21 mouse cellular contexts compared by ENCODE assay signal in the genomic region with DNA sequence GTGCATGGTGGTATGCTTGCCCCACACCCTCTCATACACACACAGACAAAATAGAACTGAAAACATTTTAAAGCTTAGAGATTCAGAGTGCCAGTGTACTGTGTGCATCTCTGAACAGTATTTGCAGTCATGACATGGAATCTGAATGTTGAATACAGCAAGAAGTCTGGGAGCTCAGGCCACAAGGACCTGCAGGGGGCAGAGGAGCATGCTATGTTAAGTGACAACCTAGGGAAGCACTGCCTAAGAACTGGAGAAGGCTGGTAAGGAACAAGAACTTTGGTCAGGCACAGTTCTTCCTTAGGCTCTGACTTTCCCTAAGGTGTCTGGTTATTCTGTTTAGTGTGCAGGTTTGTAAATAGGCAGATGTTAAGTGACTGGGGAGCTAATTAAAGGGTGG. TPM values are rescaled to one million over a fixed set of nuclear protein-coding genes. Genes with fewer than 3 reads are reported as not detected.
DNase-seq lines count a peak whose midpoint lies in the region; ATAC-seq and TF ChIP-seq lines count a peak whose summit lies in the region.
"Had no signal": no experiment of that assay in that cellular context is flagged by ENCODE, and none has a peak within 500 bp of the region (broad histone marks: within the 10 kb centered on the region; RNA-seq: fewer than 3 reads in every experiment).

No protein-coding gene starts in this region.

- H3K4me1 ChIP-seq in intestine, embryonic 15.5 days (replicated peaks) = no peaks in the 10 kb centered on the region
- H3K4me1 ChIP-seq in intestine, embryonic 16.5 days (ENCODE audit: control insufficient read depth, insufficient read depth, low read length) = no peaks in the 10 kb centered on the region
- no peaks in the 10 kb centered on the region for H3K4me1 ChIP-seq in liver, embryonic 13.5 days (replicated peaks)
- H3K4me1 ChIP-seq in liver, embryonic 11.5 days (replicated peaks; ENCODE audit: control insufficient read depth, insufficient read depth, low read length) = no peaks in the 10 kb centered on the region
- H3K4me1 ChIP-seq in CH12.LX (ENCODE audit: control insufficient read depth in 1 of 2, insufficient read depth in 2 of 2) = peaks cover 0 to 4% of the 10 kb centered on the region in 2 experiments; a peak in 1 of 4 replicates
- H3K4me1 ChIP-seq: embryonic facial prominence, embryonic 13.5 days; midbrain, embryonic 10.5 days had no signal

- TF ChIP-seq RAD21 in CH12.LX (IDR thresholded peaks at IDR 0.05; ENCODE audit: low read depth, low read length) = no peak; the same call in 1 of the 2 replicates

- in situ Hi-C loops in CH12.LX (cut with MboI; ENCODE audit: low pct_ligation_motif_present, low pct_unique_long_range_greater_than_20kb, low sequenced_read_pairs) = no loop called here

- H3K79me2 ChIP-seq in CH12.LX (replicated peaks; ENCODE audit: control insufficient read depth, extremely low read depth, insufficient read depth, poor library complexity, severe bottlenecking) = no peaks in the 10 kb centered on the region

- TF ChIP-seq POLR2A in CH12.LX (IDR thresholded peaks at IDR 0.05; ENCODE audit: low read depth, low read length) = no peak

- H3K27ac ChIP-seq in intestine, embryonic 15.5 days = no peak overlapping the region
- no peak overlapping the region for H3K27ac ChIP-seq in intestine, embryonic 16.5 days (ENCODE audit: low read length)
- no peak overlapping the region for H3K27ac ChIP-seq in liver, embryonic 13.5 days
- H3K27ac ChIP-seq in liver, embryonic 11.5 days (ENCODE audit: low read depth, low read length) = no peak overlapping the region
- H3K27ac ChIP-seq in CH12.LX (ENCODE audit: insufficient read depth, low read depth) = no peak overlapping the region
- H3K27ac ChIP-seq: embryonic facial prominence, embryonic 13.5 days; liver, embryonic 14.5 days; midbrain, embryonic 10.5 days had no signal

- no peak for TF ChIP-seq EP300 in CH12.LX (IDR thresholded peaks at IDR 0.05; ENCODE audit: low read length)

- peaks cover 30% of the 10 kb centered on the region for H3K36me3 ChIP-seq in intestine, embryonic 15.5 days
- H3K36me3 ChIP-seq in intestine, embryonic 16.5 days (ENCODE audit: control insufficient read depth, insufficient read depth, low read length) = peaks cover 29% of the 10 kb centered on the region
- peaks cover 47% of the 10 kb centered on the region for H3K36me3 ChIP-seq in liver, embryonic 13.5 days
- peaks cover 31% of the 10 kb centered on the region for H3K36me3 ChIP-seq in liver, embryonic 11.5 days (ENCODE audit: control insufficient read depth, insufficient read depth, low read length)
- peaks cover 31 to 89% of the 10 kb centered on the region in 2 experiments for H3K36me3 ChIP-seq in CH12.LX (replicated peaks in 1 of 2; ENCODE audit: control insufficient read depth in 1 of 2, insufficient read depth in 1 of 2, low read length in 1 of 2)

- dilution Hi-C loops in CH12.LX (cut with MboI; ENCODE audit: extremely low pct_ligation_motif_present, extremely low pct_unique_long_range_greater_than_20kb, low sequenced_read_pairs) = no loop called here

- TF ChIP-seq CTCF in CH12.LX (conservative IDR thresholded peaks at IDR 0.05 in 1 of 2, IDR thresholded peaks at IDR 0.05 in 1 of 2; ENCODE audit: low read depth in 2 of 2, low read length in 2 of 2) = peak in 1 of 2 experiments; percentile 27; a peak in 2 of 4 replicates

- ATAC-seq in intestine, embryonic 15.5 days = 0 out of 2 replicates have a peak, but pooled peaks have one; percentile 15
- ATAC-seq in intestine, embryonic 16.5 days = no peak
- 0 out of 2 replicates have a peak, but pooled peaks have one; percentile 16 for ATAC-seq in liver, embryonic 13.5 days (ENCODE audit: low read depth)
- no peak for ATAC-seq in liver, embryonic 11.5 days (replicated peaks; ENCODE audit: low FRiP score)
- ATAC-seq: forebrain, embryonic 16.5 days; hindbrain, embryonic 16.5 days had no signal

- H3K27me3 ChIP-seq in intestine, embryonic 15.5 days (replicated peaks) = no peaks in the 10 kb centered on the region
- no peaks in the 10 kb centered on the region for H3K27me3 ChIP-seq in intestine, embryonic 16.5 days (replicated peaks; ENCODE audit: control insufficient read depth, insufficient read depth, low read length)
- no peaks in the 10 kb centered on the region for H3K27me3 ChIP-seq in liver, embryonic 13.5 days
- H3K27me3 ChIP-seq in liver, embryonic 11.5 days (replicated peaks; ENCODE audit: control insufficient read depth, insufficient read depth, low read length) = no peaks in the 10 kb centered on the region
- H3K27me3 ChIP-seq in CH12.LX (replicated peaks) = no peaks in the 10 kb centered on the region
- H3K27me3 ChIP-seq: embryonic facial prominence, embryonic 13.5 days; Patski had no signal

- H3K9ac ChIP-seq in intestine, embryonic 15.5 days = no peak overlapping the region
- no peak overlapping the region for H3K9ac ChIP-seq in intestine, embryonic 16.5 days (ENCODE audit: low read depth, low read length)
- H3K9ac ChIP-seq in liver, embryonic 13.5 days = no peak overlapping the region
- H3K9ac ChIP-seq in liver, embryonic 11.5 days (ENCODE audit: low read depth, low read length) = no peak overlapping the region
- no peak overlapping the region for H3K9ac ChIP-seq in CH12.LX (ENCODE audit: insufficient read depth, low read depth)
- H3K9ac ChIP-seq: embryonic facial prominence, embryonic 13.5 days; liver, embryonic 14.5 days had no signal

- H3K4me3 ChIP-seq in intestine, embryonic 15.5 days (replicated peaks) = no peak overlapping the region
- no peak overlapping the region for H3K4me3 ChIP-seq in intestine, embryonic 16.5 days (ENCODE audit: low read length)
- no peak overlapping the region for H3K4me3 ChIP-seq in liver, embryonic 13.5 days (replicated peaks)
- H3K4me3 ChIP-seq in liver, embryonic 11.5 days (ENCODE audit: low read depth, low read length) = no peak overlapping the region
- no peak overlapping the region for H3K4me3 ChIP-seq in CH12.LX (replicated peaks in 1 of 3; ENCODE audit: low read depth in 2 of 3, low read length in 2 of 3, poor library complexity in 1 of 3)
- H3K4me3 ChIP-seq: embryonic facial prominence, embryonic 13.5 days; midbrain, embryonic 10.5 days had no signal

- no peak for DNase-seq in liver, embryonic 13.5 days
- DNase-seq in liver, embryonic 11.5 days (ENCODE audit: low spot score) = no peak
- DNase-seq in 416B (ENCODE audit: low read depth) = peak; percentile 36
- DNase-seq in CH12.LX (ENCODE audit: extremely low read depth) = no peak
- DNase-seq in thymus, postnatal 4 days = no peak
- DNase-seq: adrenal gland, postnatal 10 days; cerebellum, adult 11 months; heart, postnatal 4 days; layer of hippocampus, postnatal 36 days; left cerebral cortex, postnatal 4 days; lung, postnatal 36 days; retina, postnatal 1 day; thymus, postnatal 14 days had no signal

- H3K9me3 ChIP-seq in intestine, embryonic 15.5 days = no peaks in the 10 kb centered on the region
- 0 out of 2 replicates have a peak, but pooled peaks cover 7% of the 10 kb centered on the region for H3K9me3 ChIP-seq in intestine, embryonic 16.5 days (ENCODE audit: control insufficient read depth, low read length)
- H3K9me3 ChIP-seq in liver, embryonic 13.5 days (replicated peaks) = no peaks in the 10 kb centered on the region
- H3K9me3 ChIP-seq in liver, embryonic 11.5 days (ENCODE audit: control insufficient read depth, low read length) = no peaks in the 10 kb centered on the region
- H3K9me3 ChIP-seq in CH12.LX (replicated peaks; ENCODE audit: low read length) = no peaks in the 10 kb centered on the region

- H3K4me2 ChIP-seq in intestine, embryonic 15.5 days (replicated peaks) = no peak overlapping the region
- H3K4me2 ChIP-seq in intestine, embryonic 16.5 days (ENCODE audit: low read depth, low read length) = no peak overlapping the region
- no peak overlapping the region for H3K4me2 ChIP-seq in liver, embryonic 13.5 days
- H3K4me2 ChIP-seq in liver, embryonic 11.5 days = no peak overlapping the region
- H3K4me2 ChIP-seq in CH12.LX (ENCODE audit: insufficient read depth, low read depth, poor library complexity, severe bottlenecking) = no peak overlapping the region
- H3K4me2 ChIP-seq: embryonic facial prominence, embryonic 13.5 days had no signal

TF ChIP-seq in CH12.LX, 34 proteins besides CTCF, POLR2A, EP300 and RAD21:
- TF ChIP-seq JUN (IDR thresholded peaks at IDR 0.05; ENCODE audit: insufficient read depth, low read depth, low read length) (no peak), SMC3 (IDR thresholded peaks at IDR 0.05; ENCODE audit: low read depth, low read length) (peak; percentile 10; the same call in 1 of the 2 replicates), USF2 (conservative IDR thresholded peaks at IDR 0.05; ENCODE audit: low read depth, low read length) (no peak), JUND (conservative IDR thresholded peaks at IDR 0.05; ENCODE audit: low read depth, low read length) (no peak), MAFK (IDR thresholded peaks at IDR 0.05; ENCODE audit: insufficient replicate concordance, low read length) (no peak)

RNA-seq across cellular contexts. Expression of gene Zfp787, which starts 19.3 kb away (rescaled TPM):
- 27.4 and 29.8 TPM in 2 replicates for polyA plus RNA-seq in intestine, embryonic 15.5 days (2015; fragmentation: Nextera tagmentation; extraction: Ambion mirVana)
- 20.6 and 20.9 TPM in 2 replicates for polyA plus RNA-seq in intestine, embryonic 16.5 days (2015; fragmentation: Nextera tagmentation; extraction: Ambion mirVana)
- polyA plus RNA-seq in liver, embryonic 13.5 days (2015; fragmentation: Nextera tagmentation; extraction: Ambion mirVana) = 9.9 and 12.0 TPM in 2 replicates
- polyA plus RNA-seq in liver, embryonic 11.5 days (2014; fragmentation: Nextera tagmentation; extraction: Ambion mirVana) = 15.2 and 15.6 TPM in 2 replicates
- total RNA-seq in CH12.LX (2012; rRNA removed) = 24.8 and 28.3 TPM in 2 replicates
- total RNA-seq in CH12.LX (2014; rRNA removed) = 17.5 and 22.1 TPM in 2 replicates
- polyA plus RNA-seq in CH12.LX (2012; ENCODE audit: insufficient read length, low read depth) = 19.0 and 19.3 TPM in 2 replicates

RNA-seq across cellular contexts. Expression of gene Zfp444, which starts 35.5 kb away (rescaled TPM):
- polyA plus RNA-seq in intestine, embryonic 15.5 days (2015; fragmentation: Nextera tagmentation; extraction: Ambion mirVana) = 43.2 and 43.4 TPM in 2 replicates
- polyA plus RNA-seq in intestine, embryonic 16.5 days (2015; fragmentation: Nextera tagmentation; extraction: Ambion mirVana) = 34.6 and 35.3 TPM in 2 replicates
- polyA plus RNA-seq in liver, embryonic 13.5 days (2015; fragmentation: Nextera tagmentation; extraction: Ambion mirVana) = 19.6 and 21.0 TPM in 2 replicates
- 44.6 and 46.8 TPM in 2 replicates for polyA plus RNA-seq in liver, embryonic 11.5 days (2014; fragmentation: Nextera tagmentation; extraction: Ambion mirVana)
- 18.1 and 18.2 TPM in 2 replicates for total RNA-seq in CH12.LX (2012; rRNA removed)
- total RNA-seq in CH12.LX (2014; rRNA removed) = 13.4 and 16.0 TPM in 2 replicates
- 22.0 and 23.3 TPM in 2 replicates for polyA plus RNA-seq in CH12.LX (2012; ENCODE audit: insufficient read length, low read depth)

Comparison
In these comparisons a context has a peak if more than half of its experiments do, and no peak if none do; other contexts are left out.
1. ATAC-seq: peak in intestine, embryonic 15.5 days (single experiment) and liver, embryonic 13.5 days (single experiment); none in intestine, embryonic 16.5 days (single experiment) and liver, embryonic 11.5 days (single experiment).